Mouse (Mus musculus) hindbrain, embryonic 14.5 days (tissue): ENCODE data around the gene Tmem115. TPM values are rescaled to one million over a fixed set of nuclear protein-coding genes. Genes with fewer than 3 reads are reported as not detected.
A peak's percentile ranks its signal among the peaks of the same experiment; 100 is the strongest.
"Not testable (repeated sequence)": the region's sequence is repeated elsewhere in the genome, so short reads cannot be mapped to it uniquely, and the experiment has no call there.

Experiments used
- ATAC-seq: fragments of 200-750 bp; cut with Nextera tagmentation; 2 replicates; pipeline ENCODE4 v1.8.0; 2017; ENCODE audit warnings: moderate number of reproducible peaks, mild to moderate bottlenecking, moderate TSS enrichment, moderate library complexity; ENCODE audit not compliant: low FRiP score
- DNase-seq: peaks from one replicate; pipeline ENCODE4 v3.0.0-alpha.2; 2015; ENCODE audit warnings: low spot score
- H3K27ac ChIP-seq: fragments of 300-500 bp; sonication (generic); 2 replicates; pipeline ENCODE4 v1.5.1; 2014; ENCODE audit warnings: mild to moderate bottlenecking, moderate library complexity
- H3K27me3 ChIP-seq: fragments of 300-500 bp; sonication (generic); 2 replicates; pipeline ENCODE4 v1.6.1; 2014; ENCODE audit warnings: mild to moderate bottlenecking, low read length, mixed read lengths; ENCODE audit not compliant: control insufficient read depth, insufficient read depth
- H3K36me3 ChIP-seq: fragments of 300-500 bp; sonication (generic); replicated peaks from 2 replicates; pipeline ENCODE4 v1.6.1; 2014; ENCODE audit not compliant: control insufficient read depth, insufficient read depth
- H3K4me1 ChIP-seq: fragments of 300-500 bp; sonication (generic); replicated peaks from 2 replicates; pipeline ENCODE4 v1.6.1; 2014; ENCODE audit warnings: antibody characterized with exemption, low read length, mixed read lengths; ENCODE audit not compliant: control insufficient read depth, insufficient read depth
- H3K4me2 ChIP-seq: fragments of 300-500 bp; sonication (generic); replicated peaks from 2 replicates; pipeline ENCODE4 v1.6.1; 2014; ENCODE audit warnings: mild to moderate bottlenecking, moderate library complexity
- H3K4me3 ChIP-seq: fragments of 300-500 bp; sonication (generic); replicated peaks from 2 replicates; pipeline ENCODE4 v1.5.1; 2014; ENCODE audit warnings: mild to moderate bottlenecking, low read length
- H3K9ac ChIP-seq: fragments of 300-500 bp; sonication (generic); 2 replicates; pipeline ENCODE4 v1.6.1; 2014
- H3K9me3 ChIP-seq: fragments of 300-500 bp; sonication (generic); 2 replicates; pipeline ENCODE4 v1.6.1; 2016; ENCODE audit warnings: low read length; ENCODE audit not compliant: control insufficient read depth
- WGBS: fragments of 180-500 bp; shearing (Covaris S2); extraction: QIAGEN DNeasy Blood & Tissue Kit; methylation state at CpG from one replicate; pipeline ENCODE4 v1.1.7; 2014; 5-methylcytosine and 5-hydroxymethylcytosine counted together
- polyA plus RNA-seq: library from polyadenylated mRNA; unstranded; fragments of >200 nt; fragmentation: Nextera tagmentation; extraction: Ambion mirVana; gene quantifications from 2 replicates; pipeline ENCODE4 v1.2.1, GENCODE M21; 2014

Tmem115 gene
- polyA plus RNA-seq, 1 experiment from 2014 or later = 47.1 TPM

DNA sequence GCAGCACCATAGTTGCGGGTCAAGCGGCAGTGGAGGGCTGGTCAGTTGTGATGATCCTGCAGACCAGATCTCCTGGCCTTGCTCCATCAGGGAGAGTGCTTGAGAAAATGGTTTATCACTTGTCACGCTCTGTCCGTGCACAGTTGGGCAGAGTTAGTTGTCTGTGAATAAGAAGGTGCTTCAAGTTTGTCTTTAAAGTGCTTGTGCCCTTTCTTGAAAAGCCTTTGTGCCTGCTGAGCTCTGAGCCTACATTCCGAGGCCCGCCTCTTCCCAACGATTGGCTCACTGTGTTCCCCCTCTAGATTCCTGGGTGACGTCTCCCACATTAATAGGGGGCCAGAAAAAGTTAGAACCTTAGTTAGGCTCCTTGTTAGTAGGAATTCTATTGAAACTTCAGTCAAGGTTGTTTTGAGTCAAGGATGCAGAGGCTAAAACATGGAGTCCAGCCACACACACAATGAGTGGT, 18.2 kb downstream of the Tmem115 start:
- Histone ChIP-seq H3K27ac (no peak overlapping the region), H3K4me3 (peak overlapping the region; percentile 33), H3K4me1 (peaks cover 44% of the 10 kb centered on the region), H3K9ac (peak overlapping the region; percentile 59), H3K9me3 (no peaks in the 10 kb centered on the region), H3K36me3 (no peaks in the 10 kb centered on the region), H3K4me2 (peak overlapping the region; percentile 59), H3K27me3 (peaks cover 45% of the 10 kb centered on the region)
- ATAC-seq (no peak), DNase-seq (no peak)
- 10% methylated on average over 8 of the region's 8 CpGs for WGBS

DNA sequence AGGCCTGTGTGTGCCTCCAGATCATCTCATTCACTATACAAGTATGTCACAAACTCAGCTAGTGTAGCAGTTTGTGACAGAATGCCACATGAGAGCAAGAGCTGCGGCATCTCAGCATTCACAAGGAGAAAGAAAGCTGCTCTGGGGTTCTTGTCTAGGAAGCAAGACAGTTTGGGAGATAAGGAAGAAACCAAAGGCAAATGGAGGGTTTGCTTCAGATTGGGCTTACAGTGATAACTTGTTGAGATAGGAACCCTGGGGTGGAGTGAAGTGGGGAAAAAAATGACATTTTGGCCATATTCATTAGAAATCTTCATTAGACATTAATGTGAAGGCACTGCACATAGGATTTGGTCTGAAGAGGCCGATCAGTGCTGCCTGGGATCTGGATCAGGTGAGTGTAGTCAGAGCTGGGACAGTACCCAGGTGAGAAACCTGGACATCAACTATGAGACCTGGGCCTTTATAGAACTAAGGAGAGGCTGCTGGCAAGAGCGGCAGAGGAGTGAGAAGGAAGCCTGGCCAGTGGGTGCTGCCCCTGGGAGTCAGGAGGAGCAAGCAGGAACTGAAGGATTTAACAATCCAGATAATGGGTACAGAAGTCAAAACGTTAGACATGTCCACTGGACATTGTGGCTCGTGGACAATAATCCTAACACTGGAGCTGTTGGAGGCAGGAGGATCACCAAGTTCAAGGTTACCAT, 19.1 kb downstream of the Tmem115 start:
- peak overlapping the region; percentile 75 for H3K4me2 ChIP-seq
- no peaks in the 10 kb centered on the region for H3K9me3 ChIP-seq
- H3K27ac ChIP-seq = no peak overlapping the region
- no peak for DNase-seq
- WGBS = 84% methylated on average over 5 of the region's 5 CpGs
- no peak overlapping the region for H3K9ac ChIP-seq
- H3K36me3 ChIP-seq = peaks cover 8% of the 10 kb centered on the region
- H3K4me3 ChIP-seq = peak overlapping the region; percentile 74
- H3K27me3 ChIP-seq = peaks cover 45% of the 10 kb centered on the region
- no peak for ATAC-seq
- peaks cover 37% of the 10 kb centered on the region for H3K4me1 ChIP-seq

DNA sequence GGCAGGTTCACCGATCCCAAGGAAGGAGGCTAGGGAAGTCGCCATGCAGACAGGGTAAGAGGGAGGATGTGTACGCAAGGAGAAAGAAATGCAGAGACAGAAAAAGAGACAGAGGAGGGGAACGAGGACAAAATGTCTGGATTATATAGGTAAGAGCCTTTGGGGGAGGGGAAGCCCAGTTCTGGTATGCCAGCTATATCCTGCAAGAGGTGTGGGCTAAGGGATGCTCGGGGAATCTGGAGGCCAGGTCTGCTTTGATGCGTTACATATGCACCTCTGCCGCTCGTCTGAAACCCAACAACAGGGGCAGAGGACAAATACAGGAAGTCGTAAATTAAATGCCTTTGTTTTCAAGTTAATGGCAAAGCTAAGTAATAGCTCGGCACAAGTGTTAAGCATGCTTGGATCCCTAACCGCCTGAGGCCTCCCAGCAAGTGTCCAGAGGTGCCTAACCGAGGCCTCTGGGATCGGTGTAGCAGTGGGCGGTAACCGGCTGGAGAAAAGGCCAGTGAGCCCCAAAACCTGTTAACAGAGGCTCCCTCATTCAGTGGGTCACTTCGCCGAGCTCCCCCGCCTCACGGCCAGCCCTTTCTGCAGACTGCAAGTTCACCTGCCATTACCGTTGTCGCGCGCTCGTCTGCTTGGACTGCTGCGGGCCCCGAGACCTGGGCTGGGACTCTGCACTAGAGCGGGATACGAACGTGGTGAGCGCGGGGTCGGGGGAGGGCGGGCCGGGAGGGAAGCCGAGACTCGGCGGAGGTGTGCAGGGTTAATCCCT, 20.0 kb downstream of the Tmem115 start:
- DNase-seq = no peak
- Histone ChIP-seq H3K4me3 (peak overlapping the region; percentile 74), H3K4me2 (peak overlapping the region; percentile 75), H3K4me1 (peaks cover 37% of the 10 kb centered on the region), H3K9me3 (no peaks in the 10 kb centered on the region), H3K36me3 (peaks cover 16% of the 10 kb centered on the region), H3K27me3 (peaks cover 43% of the 10 kb centered on the region), H3K9ac (peak overlapping the region; percentile 63), H3K27ac (peak overlapping the region; percentile 73)
- ATAC-seq = peak; percentile 69; the same call in 1 of the 2 replicates
- 5% methylated on average over 36 of the region's 37 CpGs for WGBS

DNA sequence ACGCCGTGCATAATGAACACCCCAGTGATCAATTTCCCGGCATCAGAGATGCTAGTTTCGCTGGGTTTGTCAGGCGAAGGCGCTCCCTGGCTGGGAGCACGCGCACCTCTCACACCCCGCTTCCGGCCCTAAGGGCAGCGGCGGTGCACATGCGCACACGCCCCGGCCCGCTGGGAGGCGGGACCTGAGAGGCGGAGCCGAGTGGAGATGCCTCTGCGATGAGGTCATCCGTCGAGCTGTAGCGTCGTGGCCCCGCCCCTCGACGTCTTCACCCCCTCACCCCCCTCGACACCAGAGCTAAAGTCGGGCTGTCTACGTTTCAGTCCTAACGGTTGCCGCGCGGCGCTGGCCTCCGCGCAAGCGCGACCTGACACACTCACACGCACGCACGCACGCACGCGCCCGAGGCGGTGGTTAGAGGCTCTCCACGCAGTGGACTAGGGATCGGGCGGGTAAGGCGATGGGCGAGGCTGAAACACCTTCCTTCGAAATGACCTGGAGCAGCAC, 20.6 kb downstream of the Tmem115 start:
- Histone ChIP-seq H3K27me3 (peaks cover 37% of the 10 kb centered on the region), H3K36me3 (peaks cover 23% of the 10 kb centered on the region), H3K9me3 (no peaks in the 10 kb centered on the region), H3K27ac (peak overlapping the region; percentile 87), H3K4me3 (peak overlapping the region; percentile 74), H3K4me1 (peaks cover 37% of the 10 kb centered on the region), H3K4me2 (peak overlapping the region; percentile 75), H3K9ac (peak overlapping the region; percentile 80)
- DNase-seq (peak; percentile 99), ATAC-seq (peak; percentile 93)
- WGBS = under 1% methylated on average over 53 of the region's 53 CpGs

DNA sequence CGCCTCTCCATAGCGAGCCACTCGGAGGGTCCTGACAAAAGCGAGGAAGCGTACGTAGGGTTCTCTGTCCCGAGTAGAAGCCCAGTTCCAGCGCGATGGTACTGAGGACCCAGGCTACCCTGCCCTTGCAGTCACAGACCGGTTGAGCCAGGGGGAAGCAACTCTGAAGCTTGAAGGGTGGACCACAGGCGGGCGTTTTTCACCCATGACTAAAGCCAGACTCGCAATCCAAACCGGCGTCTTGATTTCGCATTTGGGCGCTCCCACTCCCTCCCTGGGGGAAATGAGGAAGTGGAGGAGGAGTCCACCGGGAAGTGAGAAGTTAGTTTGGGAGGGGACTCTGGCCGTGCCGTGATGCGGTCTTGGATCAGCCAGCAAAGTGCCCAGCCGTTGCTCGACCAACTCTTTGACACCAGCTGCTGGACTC, 21.3 kb downstream of the Tmem115 start:
- H3K9ac ChIP-seq = peak overlapping the region; percentile 80
- no peak for DNase-seq
- H3K4me3 ChIP-seq = peak overlapping the region; percentile 74
- H3K4me1 ChIP-seq = peaks cover 37% of the 10 kb centered on the region
- ATAC-seq = peak; percentile 32
- H3K27ac ChIP-seq = peak overlapping the region; percentile 87
- no peaks in the 10 kb centered on the region for H3K9me3 ChIP-seq
- peaks cover 30% of the 10 kb centered on the region for H3K36me3 ChIP-seq
- 0% methylated on average over 23 of the region's 23 CpGs for WGBS
- peak overlapping the region; percentile 75 for H3K4me2 ChIP-seq
- H3K27me3 ChIP-seq = peaks cover 30% of the 10 kb centered on the region

DNA sequence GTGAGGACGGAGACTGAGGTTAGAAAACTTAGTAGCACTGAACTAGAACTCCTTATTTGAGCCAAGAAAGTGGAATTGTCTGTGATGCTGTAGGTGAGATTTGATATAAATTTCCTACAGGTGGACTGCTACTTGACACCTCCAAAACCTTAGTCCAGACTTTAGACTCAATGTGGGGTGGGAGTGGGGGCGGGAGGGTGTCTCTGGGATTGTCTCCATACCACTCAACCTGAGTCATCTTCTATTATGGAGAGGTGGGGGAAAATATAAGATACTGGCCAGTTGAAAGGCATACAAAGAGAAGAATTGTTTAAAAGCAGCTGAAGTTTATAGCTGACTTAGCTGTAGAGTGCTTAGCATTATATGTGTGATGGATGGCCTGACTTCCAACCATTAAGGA, 22.0 kb downstream of the Tmem115 start:
- H3K4me3 ChIP-seq = peak overlapping the region; percentile 74
- H3K4me2 ChIP-seq = peak overlapping the region; percentile 75
- 45% methylated on average over 2 of the region's 2 CpGs for WGBS
- DNase-seq (no peak), ATAC-seq (no peak)
- peak overlapping the region; percentile 80 for H3K9ac ChIP-seq
- peaks cover 36% of the 10 kb centered on the region for H3K36me3 ChIP-seq
- no peaks in the 10 kb centered on the region for H3K9me3 ChIP-seq
- H3K27me3 ChIP-seq = peaks cover 24% of the 10 kb centered on the region
- H3K27ac ChIP-seq = peak overlapping the region; percentile 87; the same call in 1 of the 2 replicates
- H3K4me1 ChIP-seq = peaks cover 37% of the 10 kb centered on the region

DNA sequence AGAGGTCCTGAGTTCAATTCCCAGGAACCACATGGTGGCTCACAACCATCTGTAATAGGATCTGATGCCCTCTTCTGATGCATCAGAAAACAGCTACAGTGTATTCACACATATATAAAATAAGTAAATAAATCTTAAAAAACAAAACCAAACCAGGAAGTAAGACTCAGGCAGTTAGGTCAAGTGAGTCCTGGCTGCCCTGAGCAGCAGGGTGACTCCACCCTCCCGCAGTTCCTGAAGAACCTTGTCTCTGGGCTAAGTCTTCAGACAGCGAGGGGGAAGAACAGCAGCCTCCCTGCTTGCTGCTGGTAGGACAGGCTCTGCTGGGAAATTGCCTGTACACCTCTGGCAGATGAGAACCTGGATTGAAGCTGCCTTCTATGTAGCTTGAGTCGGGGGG, 22.6 kb downstream of the Tmem115 start:
- 0 out of 2 replicates have a peak overlapping the region, but pooled peaks have one; percentile 74 for H3K4me3 ChIP-seq
- DNase-seq = no peak
- WGBS = 91% methylated on average over 3 of the region's 3 CpGs
- H3K4me2 ChIP-seq = peak overlapping the region; percentile 75
- ATAC-seq = no peak
- no peak overlapping the region for H3K9ac ChIP-seq
- H3K27me3 ChIP-seq = peaks cover 18% of the 10 kb centered on the region
- H3K27ac ChIP-seq = no peak overlapping the region
- H3K36me3 ChIP-seq = peaks cover 43% of the 10 kb centered on the region
- peaks cover 33% of the 10 kb centered on the region for H3K4me1 ChIP-seq
- H3K9me3 ChIP-seq = no peaks in the 10 kb centered on the region

DNA sequence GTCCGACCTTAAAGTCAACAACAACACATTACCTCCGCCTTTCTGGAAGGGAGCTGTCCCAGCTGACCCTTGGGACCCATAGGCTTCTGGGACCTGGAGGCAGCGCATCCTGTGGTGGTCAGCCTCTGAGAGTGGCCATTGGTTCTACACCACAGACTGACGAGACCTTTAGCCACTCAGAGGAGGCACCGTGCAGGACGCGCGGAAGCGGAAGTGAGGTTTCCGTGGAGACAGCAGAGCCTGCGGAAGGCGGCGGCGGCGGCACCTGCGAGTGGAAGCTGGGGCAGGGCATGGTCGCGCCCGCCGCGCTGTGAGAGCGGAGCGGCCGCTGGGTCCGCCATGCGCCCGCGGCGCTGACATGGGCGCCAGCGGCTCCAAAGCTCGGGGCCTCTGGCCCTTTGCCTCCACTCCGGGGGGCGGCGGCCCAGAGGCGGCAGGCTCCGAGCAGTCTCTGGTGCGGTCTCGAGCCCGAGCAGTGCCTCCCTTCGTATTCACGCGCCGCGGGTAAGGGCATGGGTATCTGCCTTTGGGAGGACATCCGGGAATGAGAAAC, 29.4 kb downstream of the Tmem115 start, which contains the start of gene Tusc2:
Gene Tusc2 (plus strand): TSS at position 227 of the 553 bp plus-strand sequence.
- under 1% methylated on average over 46 of the region's 46 CpGs for WGBS
- H3K9ac ChIP-seq = peak within 1 kb of the TSS; percentile 76

DNA sequence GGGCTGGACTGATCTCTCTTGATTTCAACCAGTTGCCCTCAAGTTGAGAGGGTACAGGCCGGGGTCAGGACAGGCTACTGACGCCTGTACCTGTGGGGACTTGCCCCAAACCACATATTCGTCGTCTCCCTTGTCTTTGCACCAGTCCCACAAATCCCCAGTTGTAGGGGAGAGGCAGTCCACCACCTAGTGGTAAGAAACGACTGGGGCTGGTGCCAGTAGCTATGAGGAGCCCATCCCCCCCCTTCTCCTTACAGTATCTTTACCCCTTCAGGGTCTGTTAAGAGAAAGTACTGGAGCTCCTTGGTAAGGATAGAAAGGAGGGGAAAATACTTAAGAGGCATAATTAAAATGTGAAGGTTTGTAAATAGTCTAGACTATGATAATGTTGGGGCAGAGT, 31.8 kb downstream of the Tmem115 start:
- H3K9ac ChIP-seq, H3K9me3 ChIP-seq, H3K4me3 ChIP-seq, H3K27ac ChIP-seq, DNase-seq, ATAC-seq, H3K27me3 ChIP-seq, H3K4me2 ChIP-seq: not testable (repeated sequence)
- H3K4me1 ChIP-seq = peaks cover 25% of the 10 kb centered on the region
- 57% methylated on average over 5 of the region's 5 CpGs for WGBS
- peaks cover 41% of the 10 kb centered on the region for H3K36me3 ChIP-seq

More for the DNA sequence above, 29.4 kb downstream of the Tmem115 start, which contains the start of gene Tusc2:
- peaks cover 62% of the 10 kb centered on the region for H3K36me3 ChIP-seq
- peaks cover 14% of the 10 kb centered on the region for H3K4me1 ChIP-seq
- peak within 1 kb of the TSS; percentile 75 for H3K4me3 ChIP-seq
- H3K9me3 ChIP-seq = no peaks in the 10 kb centered on the region
- H3K4me2 ChIP-seq = peak within 1 kb of the TSS; percentile 95
- ATAC-seq = peak; percentile 94
- DNase-seq = peak; percentile 90
- H3K27ac ChIP-seq = peak within 1 kb of the TSS; percentile 55; the same call in 1 of the 2 replicates
- H3K27me3 ChIP-seq = no peaks in the 10 kb centered on the region
